Mouse (Mus musculus) bone marrow, adult 2 months (tissue): Measurements from ENCODE around the gene Tbc1d5.

Experiments used
- CTCF ChIP-seq: fragments of 200-500 bp; IDR thresholded peaks from 2 replicates; pipeline ENCODE4 v1.5.1; 2011; ENCODE audit warnings: low read length, control low read depth; ENCODE audit not compliant: control insufficient read depth, insufficient read depth
- POLR2A ChIP-seq: fragments of 200-500 bp; IDR thresholded peaks from 2 replicates; pipeline ENCODE4 v1.6.1; 2011; ENCODE audit warnings: low read depth, mild to moderate bottlenecking, control low read depth, low read length, borderline replicate concordance; ENCODE audit not compliant: control insufficient read depth

DNA sequence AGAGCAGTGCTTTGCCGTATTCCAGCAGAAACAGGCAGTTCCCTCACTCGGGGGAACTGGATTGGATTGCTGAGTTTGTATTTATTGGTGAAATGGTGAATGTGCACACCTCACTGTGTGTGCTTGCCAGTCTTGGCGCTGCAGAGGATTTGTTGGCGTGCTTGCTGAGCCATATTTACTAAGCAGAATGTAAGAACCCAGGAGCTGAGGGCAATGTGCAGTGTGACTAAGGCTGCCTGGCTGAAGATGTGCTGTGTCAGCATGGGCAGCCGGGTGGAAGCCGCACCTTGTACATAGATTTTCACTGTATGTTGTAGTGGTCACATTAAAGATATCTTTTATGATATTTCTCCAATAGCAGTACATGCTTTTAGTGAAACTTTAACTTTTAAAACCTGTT, 491.0 kb downstream of the Tbc1d5 start:
- no peak for TF ChIP-seq CTCF
- TF ChIP-seq POLR2A, result no peak
